Mouse (Mus musculus) bone marrow macrophage, adult 2 months (primary cell): ENCODE results near the gene Krtap4-16. TPM values are rescaled to one million over a fixed set of nuclear protein-coding genes. Genes with fewer than 3 reads are reported as not detected.

Source experiments
- polyA plus RNA-seq: library from polyadenylated mRNA; stranded (reverse); fragments of >200 nt; gene quantifications from 2 replicates; pipeline ENCODE4 v1.2.4, GENCODE M21; 2012; ENCODE audit not compliant: missing spikeins, insufficient read depth, insufficient read length

Gene Krtap4-16
- polyA plus RNA-seq, 1 experiment, result not detected

Other genes with a start within 250 kb of the Krtap4-16 start
- not detected in 2 replicates for gene Gm11938, start 248.3 kb downstream of the Krtap4-16 start, polyA plus RNA-seq
- not detected in 2 replicates for gene Gm11937, start 241.4 kb downstream of the Krtap4-16 start, polyA plus RNA-seq
- not detected in 2 replicates for gene Krtap2-4, start 236.8 kb downstream of the Krtap4-16 start, polyA plus RNA-seq
- gene Gm11562, start 231.2 kb downstream of the Krtap4-16 start, polyA plus RNA-seq, result not detected in 2 replicates
- not detected in 2 replicates for gene Krtap4-1, start 223.4 kb downstream of the Krtap4-16 start, polyA plus RNA-seq
- not detected in 2 replicates for gene Krtap4-2, start 216.5 kb downstream of the Krtap4-16 start, polyA plus RNA-seq
- gene Krtap4-7, start 207.5 kb downstream of the Krtap4-16 start, polyA plus RNA-seq, result not detected in 2 replicates
- gene Gm11555, start 201.4 kb downstream of the Krtap4-16 start, polyA plus RNA-seq, result not detected in 2 replicates
- gene Gm11563, start 192.6 kb downstream of the Krtap4-16 start, polyA plus RNA-seq, result not detected in 2 replicates
- gene Krtap4-6, start 185.6 kb downstream of the Krtap4-16 start, polyA plus RNA-seq, result not detected in 2 replicates
- gene Gm14190, start 160.9 kb downstream of the Krtap4-16 start, polyA plus RNA-seq, result not detected in 2 replicates
- gene Gm14180, start 117.3 kb downstream of the Krtap4-16 start, polyA plus RNA-seq, result not detected in 2 replicates
- not detected in 2 replicates for gene Gm11595, start 78.7 kb downstream of the Krtap4-16 start, polyA plus RNA-seq
- gene Krtap4-8, start 70.9 kb downstream of the Krtap4-16 start, polyA plus RNA-seq, result not detected in 2 replicates
- gene Krtap4-9, start 66.4 kb downstream of the Krtap4-16 start, polyA plus RNA-seq, result not detected in 2 replicates
- gene Gm11596, start 58.1 kb downstream of the Krtap4-16 start, polyA plus RNA-seq, result not detected in 2 replicates
- gene Gm11569, start 52.7 kb downstream of the Krtap4-16 start, polyA plus RNA-seq, result not detected in 2 replicates
- not detected in 2 replicates for gene Gm11554, start 47.2 kb downstream of the Krtap4-16 start, polyA plus RNA-seq
- not detected in 2 replicates for gene Krtap4-13, start 41.7 kb downstream of the Krtap4-16 start, polyA plus RNA-seq
- not detected in 2 replicates for gene Gm11564, start 35.9 kb downstream of the Krtap4-16 start, polyA plus RNA-seq
- gene 2300003K06Rik, start 13.5 kb downstream of the Krtap4-16 start, polyA plus RNA-seq, result not detected in 2 replicates
- not detected in 2 replicates for gene Gm11568, start 6.3 kb upstream of the Krtap4-16 start, polyA plus RNA-seq
- not detected in 2 replicates for gene Gm11559, start 12.9 kb upstream of the Krtap4-16 start, polyA plus RNA-seq
- not detected in 2 replicates for gene Krtap9-1, start 21.8 kb upstream of the Krtap4-16 start, polyA plus RNA-seq
- not detected in 2 replicates for gene Gm11567, start 27.6 kb upstream of the Krtap4-16 start, polyA plus RNA-seq
- gene Krtap31-1, start 56.3 kb upstream of the Krtap4-16 start, polyA plus RNA-seq, result not detected in 2 replicates
- not detected in 2 replicates for gene Gm11565, start 63.1 kb upstream of the Krtap4-16 start, polyA plus RNA-seq
- gene Krtap31-2, start 84.7 kb upstream of the Krtap4-16 start, polyA plus RNA-seq, result not detected in 2 replicates
- gene Krtap9-5, start 96.9 kb upstream of the Krtap4-16 start, polyA plus RNA-seq, result not detected in 2 replicates
- not detected in 2 replicates for gene Krtap29-1, start 127.4 kb upstream of the Krtap4-16 start, polyA plus RNA-seq
- gene Krtap16-1, start 135.0 kb upstream of the Krtap4-16 start, polyA plus RNA-seq, result not detected in 2 replicates
- not detected in 2 replicates for gene Krtap17-1, start 142.4 kb upstream of the Krtap4-16 start, polyA plus RNA-seq
- not detected in 2 replicates for gene Krt33a, start 164.6 kb upstream of the Krtap4-16 start, polyA plus RNA-seq
- not detected in 2 replicates for gene Krt33b, start 178.3 kb upstream of the Krtap4-16 start, polyA plus RNA-seq
- not detected in 2 replicates for gene Krt34, start 189.9 kb upstream of the Krtap4-16 start, polyA plus RNA-seq
- gene Krt31, start 198.9 kb upstream of the Krtap4-16 start, polyA plus RNA-seq, result not detected in 2 replicates
- gene Krt32, start 236.6 kb upstream of the Krtap4-16 start, polyA plus RNA-seq, result not detected in 2 replicates
- not detected in 2 replicates for gene Krt35, start 244.6 kb upstream of the Krtap4-16 start, polyA plus RNA-seq